Mouse (Mus musculus): ENCODE measurements around the gene Mmp28. TPM values are rescaled to one million over a fixed set of nuclear protein-coding genes. Genes with fewer than 3 reads are reported as not detected.
A peak's percentile ranks its signal among the peaks of the same experiment; 100 is the strongest.

Gene Mmp28
- polyA plus RNA-seq, 1 experiment, result 10.5 TPM

GRCm38 (mm10) chr11:83440081-83441064 is 22.5 kb downstream of the Mmp28 start:
- no peak overlapping the region for H3K27ac ChIP-seq (ENCODE audit: insufficient read depth, low read depth, low read length)
- under 1% methylated on average over 65 of the region's 75 CpGs for WGBS
- TF ChIP-seq CTCF (IDR thresholded peaks at IDR 0.05; ENCODE audit: extremely low read depth, insufficient read length, insufficient replicate concordance, low read depth, low read length) (peak; percentile 92), POLR2A (IDR thresholded peaks at IDR 0.05; ENCODE audit: low read depth, low read length) (peak; percentile 56)

GRCm38 (mm10) chr11:83439426-83440060 is 23.3 kb downstream of the Mmp28 start:
- H3K4me1 ChIP-seq (ENCODE audit: control insufficient read depth, insufficient read depth, insufficient read length, low read length), result peaks cover 11% of the 10 kb centered on the region; the same call in 1 of the 2 replicates
- TF ChIP-seq POLR2A (IDR thresholded peaks at IDR 0.05; ENCODE audit: low read depth, low read length), result no peak
- TF ChIP-seq CTCF (IDR thresholded peaks at IDR 0.05; ENCODE audit: extremely low read depth, insufficient read length, insufficient replicate concordance, low read depth, low read length), result no peak
- no peaks in the 10 kb centered on the region for H3K27me3 ChIP-seq (ENCODE audit: control insufficient read depth, insufficient read depth, low read length)
- no peak overlapping the region for H3K27ac ChIP-seq (ENCODE audit: insufficient read depth, low read depth, low read length)
- 15% methylated on average over 11 of the region's 11 CpGs for WGBS
- peak overlapping the region; percentile 79 for H3K4me3 ChIP-seq (ENCODE audit: low read depth, low read length)
- no peaks in the 10 kb centered on the region for H3K36me3 ChIP-seq (ENCODE audit: control insufficient read depth, insufficient read depth, low read length)

More at GRCm38 (mm10) chr11:83440081-83441064, 22.5 kb downstream of the Mmp28 start:
- Histone ChIP-seq H3K4me1 (ENCODE audit: control insufficient read depth, insufficient read depth, insufficient read length, low read length) (peaks cover 16% of the 10 kb centered on the region), H3K4me3 (ENCODE audit: low read depth, low read length) (peak overlapping the region; percentile 79), H3K36me3 (ENCODE audit: control insufficient read depth, insufficient read depth, low read length) (no peaks in the 10 kb centered on the region), H3K27me3 (ENCODE audit: control insufficient read depth, insufficient read depth, low read length) (peaks cover 3% of the 10 kb centered on the region; the same call in 1 of the 2 replicates)

DNA sequence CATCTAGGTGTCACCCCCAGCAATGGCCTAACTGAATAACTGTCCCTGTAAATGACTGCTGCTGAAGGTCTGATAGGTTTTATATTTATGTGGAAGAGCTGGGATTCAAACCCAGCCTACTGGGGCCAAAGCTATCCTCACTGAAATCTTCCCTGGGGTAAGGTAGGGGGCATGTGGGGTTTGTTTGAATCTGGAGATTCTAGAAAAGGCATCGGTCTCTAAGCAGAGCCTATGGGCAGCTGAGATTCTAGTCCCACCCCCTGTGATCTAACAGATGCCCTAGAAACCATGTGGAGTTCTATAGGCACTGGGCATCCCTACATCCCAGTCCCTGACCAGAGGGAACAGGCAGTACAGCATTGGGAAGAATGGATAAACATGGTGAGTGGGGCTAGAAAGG is 25.5 kb downstream of the Mmp28 start, which contains the start of gene 1700020L24Rik:
1700020L24Rik (plus strand) TSS at position 301 of the 400 bp plus-strand sequence.
- Histone ChIP-seq H3K27me3 (ENCODE audit: control insufficient read depth, insufficient read depth, low read length) (no peaks in the 10 kb centered on the region; the same call in 1 of the 2 replicates), H3K4me3 (ENCODE audit: low read depth, low read length) (no peak within 1 kb of the TSS), H3K27ac (ENCODE audit: insufficient read depth, low read depth, low read length) (no peak within 1 kb of the TSS), H3K4me1 (ENCODE audit: control insufficient read depth, insufficient read depth, insufficient read length, low read length) (no peaks in the 10 kb centered on the region), H3K36me3 (ENCODE audit: control insufficient read depth, insufficient read depth, low read length) (no peaks in the 10 kb centered on the region)
- TF ChIP-seq CTCF (IDR thresholded peaks at IDR 0.05; ENCODE audit: extremely low read depth, insufficient read length, insufficient replicate concordance, low read depth, low read length) (no peak), POLR2A (IDR thresholded peaks at IDR 0.05; ENCODE audit: low read depth, low read length) (no peak)
- 86% methylated on average over 1 of the region's 1 CpGs for WGBS

- H3K4me1 ChIP-seq (ENCODE audit: control insufficient read depth, insufficient read depth, insufficient read length, low read length), result no peaks in the 10 kb centered on the region
- WGBS, result 67% methylated on average over 2 of the region's 2 CpGs
Measured at GRCm38 (mm10) chr11:83432533-83432932, 30.3 kb downstream of the Mmp28 start.

DNA sequence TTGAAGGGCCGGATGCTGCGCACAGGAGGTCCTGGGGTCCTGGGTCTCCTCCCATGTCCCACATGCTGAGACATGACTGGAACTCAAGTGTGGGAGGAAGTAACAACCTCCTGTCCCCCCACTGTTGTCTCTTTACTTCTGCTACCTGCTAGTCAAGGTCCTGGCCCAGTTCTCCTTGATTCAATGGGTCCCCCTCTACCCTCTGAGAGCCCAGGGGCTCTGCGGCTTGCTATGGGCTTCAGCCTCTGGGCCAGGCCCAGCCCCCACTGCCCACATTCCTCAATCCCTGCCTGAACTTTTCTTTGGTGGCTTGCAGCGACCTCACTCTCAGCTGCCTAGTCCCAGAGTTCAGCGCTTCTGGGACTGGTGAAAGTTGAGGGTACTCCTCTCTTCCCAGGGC is 33.5 kb downstream of the Mmp28 start, which contains the start of gene Gas2l2:
Gas2l2 (minus strand) TSS at position 101 of the 400 bp plus-strand sequence.
- TF ChIP-seq CTCF (IDR thresholded peaks at IDR 0.05; ENCODE audit: extremely low read depth, insufficient read length, insufficient replicate concordance, low read depth, low read length) (no peak), POLR2A (IDR thresholded peaks at IDR 0.05; ENCODE audit: low read depth, low read length) (no peak)
- H3K27ac ChIP-seq (ENCODE audit: insufficient read depth, low read depth, low read length), result no peak within 1 kb of the TSS
- 69% methylated on average over 5 of the region's 5 CpGs for WGBS
- peak within 1 kb of the TSS; percentile 10; the same call in 1 of the 2 replicates for H3K4me3 ChIP-seq (ENCODE audit: low read depth, low read length)
- peaks cover 17% of the 10 kb centered on the region for H3K27me3 ChIP-seq (ENCODE audit: control insufficient read depth, insufficient read depth, low read length)
- no peaks in the 10 kb centered on the region for H3K36me3 ChIP-seq (ENCODE audit: control insufficient read depth, insufficient read depth, low read length)
- H3K4me1 ChIP-seq (ENCODE audit: control insufficient read depth, insufficient read depth, insufficient read length, low read length), result peaks cover 3% of the 10 kb centered on the region; the same call in 1 of the 2 replicates

More at GRCm38 (mm10) chr11:83432533-83432932, 30.3 kb downstream of the Mmp28 start:
- H3K4me3 ChIP-seq (ENCODE audit: low read depth, low read length), result no peak overlapping the region
- TF ChIP-seq POLR2A (IDR thresholded peaks at IDR 0.05; ENCODE audit: low read depth, low read length), result no peak
- no peak for TF ChIP-seq CTCF (IDR thresholded peaks at IDR 0.05; ENCODE audit: extremely low read depth, insufficient read length, insufficient replicate concordance, low read depth, low read length)
- no peak overlapping the region for H3K27ac ChIP-seq (ENCODE audit: insufficient read depth, low read depth, low read length)
- H3K36me3 ChIP-seq (ENCODE audit: control insufficient read depth, insufficient read depth, low read length), result no peaks in the 10 kb centered on the region
- H3K27me3 ChIP-seq (ENCODE audit: control insufficient read depth, insufficient read depth, low read length), result peaks cover 14% of the 10 kb centered on the region

GRCm38 (mm10) chr11:83426964-83427363 is 35.9 kb downstream of the Mmp28 start:
- no peaks in the 10 kb centered on the region for H3K36me3 ChIP-seq (ENCODE audit: control insufficient read depth, insufficient read depth, low read length)
- 13% methylated on average over 17 of the region's 17 CpGs for WGBS
- peak overlapping the region; percentile 3; the same call in 1 of the 2 replicates for H3K4me3 ChIP-seq (ENCODE audit: low read depth, low read length)
- no peak for TF ChIP-seq CTCF (IDR thresholded peaks at IDR 0.05; ENCODE audit: extremely low read depth, insufficient read length, insufficient replicate concordance, low read depth, low read length)
- no peak for TF ChIP-seq POLR2A (IDR thresholded peaks at IDR 0.05; ENCODE audit: low read depth, low read length)
- H3K27me3 ChIP-seq (ENCODE audit: control insufficient read depth, insufficient read depth, low read length), result peaks cover 17% of the 10 kb centered on the region
- no peak overlapping the region for H3K27ac ChIP-seq (ENCODE audit: insufficient read depth, low read depth, low read length)
- H3K4me1 ChIP-seq (ENCODE audit: control insufficient read depth, insufficient read depth, insufficient read length, low read length), result peaks cover 3% of the 10 kb centered on the region; the same call in 1 of the 2 replicates
